Mouse (Mus musculus) midbrain, postnatal 0 days (tissue): ENCODE measurements around the gene Tek. TPM values are rescaled to one million over a fixed set of nuclear protein-coding genes. Genes with fewer than 3 reads are reported as not detected.

Source experiments
- ATAC-seq: fragments of 200-750 bp; cut with Nextera tagmentation; 2 replicates; pipeline ENCODE4 v1.8.0; 2017; ENCODE audit warnings: moderate number of reproducible peaks, mild to moderate bottlenecking, moderate TSS enrichment, moderate library complexity; ENCODE audit not compliant: low FRiP score
- DNase-seq: peaks from one replicate; pipeline ENCODE4 v3.0.0-alpha.2; 2015; ENCODE audit warnings: low spot score
- H3K27ac ChIP-seq: fragments of 300-500 bp; sonication (generic); 2 replicates; pipeline ENCODE4 v1.5.1; 2014; ENCODE audit warnings: low read depth, mild to moderate bottlenecking, low read length, mixed read lengths
- H3K27me3 ChIP-seq: fragments of 300-500 bp; sonication (generic); 2 replicates; pipeline ENCODE4 v1.6.1; 2014; ENCODE audit warnings: low read length, control low read depth, mixed read lengths; ENCODE audit not compliant: insufficient read depth
- H3K36me3 ChIP-seq: fragments of 300-500 bp; sonication (generic); 2 replicates; pipeline ENCODE4 v1.6.1; 2014; ENCODE audit warnings: low read length, control low read depth, mixed read lengths; ENCODE audit not compliant: insufficient read depth
- H3K4me1 ChIP-seq: fragments of 300-500 bp; sonication (generic); 2 replicates; pipeline ENCODE4 v1.6.1; 2014; ENCODE audit warnings: mild to moderate bottlenecking, control low read depth, antibody characterized with exemption, low read length, mixed read lengths; ENCODE audit not compliant: insufficient read depth
- H3K4me2 ChIP-seq: fragments of 300-500 bp; sonication (generic); 2 replicates; pipeline ENCODE4 v1.6.1; 2014; ENCODE audit warnings: low read depth, mild to moderate bottlenecking, low read length, mixed read lengths; ENCODE audit not compliant: poor library complexity, severe bottlenecking
- H3K4me3 ChIP-seq: fragments of 300-500 bp; sonication (generic); 2 replicates; pipeline ENCODE4 v1.5.1; 2014; ENCODE audit warnings: low read depth, mild to moderate bottlenecking, low read length, moderate library complexity
- H3K9ac ChIP-seq: fragments of 300-500 bp; sonication (generic); replicated peaks from 2 replicates; pipeline ENCODE4 v1.6.1; 2014; ENCODE audit warnings: mild to moderate bottlenecking, low read length, moderate library complexity, mixed read lengths; ENCODE audit not compliant: poor library complexity, severe bottlenecking
- H3K9me3 ChIP-seq: fragments of 300-500 bp; sonication (generic); 2 replicates; pipeline ENCODE4 v1.6.1; 2016; ENCODE audit warnings: low read length, control low read depth
- CTCF ChIP-seq: IDR thresholded peaks from 2 replicates; pipeline ENCODE4 v1.5.1; 2016; ENCODE audit warnings: antibody characterized with exemption, mild to moderate bottlenecking
- WGBS: fragments of 180-500 bp; shearing (Covaris S2); extraction: QIAGEN DNeasy Blood & Tissue Kit; methylation state at CpG from one replicate; pipeline ENCODE4 v1.1.7; 2014; 5-methylcytosine and 5-hydroxymethylcytosine counted together
- polyA plus RNA-seq: library from polyadenylated mRNA; unstranded; fragments of >200 nt; fragmentation: Nextera tagmentation; extraction: Ambion mirVana; gene quantifications from 2 replicates; pipeline ENCODE4 v1.2.1, GENCODE M21; 2015
- total RNA-seq: library from RNA; depleted of rRNA; stranded (reverse); fragments of >200 nt; gene quantifications from 2 replicates; pipeline ENCODE4 v1.2.3, GENCODE M21; 2014; rRNA removed

Gene Tek
- total and polyA plus RNA-seq, 2 experiments from 2014 or later = 6.9 to 8.0 TPM

DNA sequence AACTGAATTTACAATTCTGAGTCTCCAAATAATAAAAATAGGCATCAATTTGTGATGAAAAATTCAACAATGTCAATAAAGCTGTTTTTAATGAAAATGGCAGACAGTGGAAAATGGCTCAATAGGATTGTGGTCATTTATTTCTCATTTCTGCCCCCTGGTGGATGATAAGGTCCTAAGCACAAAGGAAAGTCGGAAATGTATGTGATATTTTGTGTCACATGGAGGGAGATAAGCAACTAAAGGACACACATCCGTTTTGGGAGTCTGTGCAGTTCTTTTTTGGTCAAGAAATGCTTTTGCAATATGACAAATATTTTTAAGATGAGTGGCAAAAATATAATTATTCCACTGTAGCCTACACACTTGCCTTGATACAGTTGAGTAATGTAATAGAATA, 161.7 kb downstream of the Tek start:
- Histone ChIP-seq H3K9ac (no peak overlapping the region), H3K4me1 (no peaks in the 10 kb centered on the region), H3K9me3 (no peaks in the 10 kb centered on the region), H3K4me3 (no peak overlapping the region), H3K36me3 (no peaks in the 10 kb centered on the region; the same call in 1 of the 2 replicates), H3K27me3 (no peaks in the 10 kb centered on the region), H3K4me2 (no peak overlapping the region), H3K27ac (no peak overlapping the region)
- DNase-seq (peak; percentile 58), ATAC-seq (0 out of 2 replicates have a peak, but pooled peaks have one; percentile 10)
- TF ChIP-seq CTCF = peak; percentile 66
- 33% methylated on average over 2 of the region's 2 CpGs for WGBS

- DNase-seq = no peak
- Histone ChIP-seq H3K36me3 (no peaks in the 10 kb centered on the region; the same call in 1 of the 2 replicates), H3K4me1 (no peaks in the 10 kb centered on the region), H3K9me3 (no peaks in the 10 kb centered on the region), H3K4me3 (no peak overlapping the region), H3K27ac (no peak overlapping the region), H3K9ac (no peak overlapping the region), H3K27me3 (no peaks in the 10 kb centered on the region), H3K4me2 (no peak overlapping the region)
- 74% methylated on average over 3 of the region's 3 CpGs for WGBS
- no peak for TF ChIP-seq CTCF
- no peak for ATAC-seq
These were observed 162.7 kb downstream of the Tek start for GRCm38 (mm10) chr4:94901780-94902179.

Other genes starting within 250 kb of the Tek start
- gene Gm10306, start 182.7 kb upstream of the Tek start, total RNA-seq = not detected in 2 replicates
- gene Gm10306, start 182.7 kb upstream of the Tek start, polyA plus RNA-seq = 0.35 TPM in 1 of 2 replicates, not detected in the other
- gene Caap1, start 182.5 kb upstream of the Tek start, total RNA-seq = 9.2 and 13.6 TPM in 2 replicates
- gene Caap1, start 182.5 kb upstream of the Tek start, polyA plus RNA-seq = 8.8 and 9.2 TPM in 2 replicates
- gene Plaa, start 136.0 kb upstream of the Tek start, total RNA-seq = 87.6 and 95.7 TPM in 2 replicates
- gene Plaa, start 136.0 kb upstream of the Tek start, polyA plus RNA-seq = 63.9 and 70.4 TPM in 2 replicates
- 9.2 and 12.5 TPM in 2 replicates for gene Ift74, start 124.8 kb upstream of the Tek start, total RNA-seq
- gene Ift74, start 124.8 kb upstream of the Tek start, polyA plus RNA-seq = 24.7 and 27.3 TPM in 2 replicates
- not detected in 2 replicates for gene Lrrc19, start 89.1 kb upstream of the Tek start, total RNA-seq
- 0.15 and 0.33 TPM in 2 replicates for gene Lrrc19, start 89.1 kb upstream of the Tek start, polyA plus RNA-seq
- not detected in 2 replicates for gene Eqtn, start 189.6 kb downstream of the Tek start, total RNA-seq
- 0.32 and 0.34 TPM in 2 replicates for gene Eqtn, start 189.6 kb downstream of the Tek start, polyA plus RNA-seq
- 16.2 and 28.1 TPM in 2 replicates for gene Mysm1, start 239.8 kb downstream of the Tek start, total RNA-seq
- gene Mysm1, start 239.8 kb downstream of the Tek start, polyA plus RNA-seq = 20.4 and 27.6 TPM in 2 replicates